Mouse (Mus musculus) thymus, postnatal 25 days (tissue): Measurements from ENCODE around the gene Bicdl2.

ENCODE experiments used
- DNase-seq: peaks from one replicate; pipeline ENCODE4 v3.0.0; 2022

The Bicdl2 gene

GRCm38 (mm10) chr17:23674271-23674952 lies 14.1 kb downstream of the Bicdl2 start:
- no peak for DNase-seq

GRCm38 (mm10) chr17:23675127-23675526 lies 14.8 kb downstream of the Bicdl2 start:
- DNase-seq: no peak

GRCm38 (mm10) chr17:23675564-23676281 lies 15.4 kb downstream of the Bicdl2 start:
- DNase-seq: no peak

GRCm38 (mm10) chr17:23676473-23677031 lies 16.2 kb downstream of the Bicdl2 start:
- DNase-seq: no peak

- DNase-seq: peak; percentile 91
Measured at GRCm38 (mm10) chr17:23677236-23677679, 17.0 kb downstream of the Bicdl2 start, which contains the start of gene Tnfrsf12a. Gene Tnfrsf12a (minus strand): TSS chr17:23677468.

GRCm38 (mm10) chr17:23679127-23679835 lies 19.0 kb downstream of the Bicdl2 start, which contains the start of gene Cldn6:
Gene Cldn6 (plus strand): TSS chr17:23679249.
- no peak for DNase-seq

- no peak for DNase-seq
Measured at GRCm38 (mm10) chr17:23680336-23680735, 20.0 kb downstream of the Bicdl2 start.

GRCm38 (mm10) chr17:23681086-23681485 lies 20.8 kb downstream of the Bicdl2 start:
- no peak for DNase-seq

GRCm38 (mm10) chr17:23682092-23682491 lies 21.8 kb downstream of the Bicdl2 start:
- no peak for DNase-seq

- no peak for DNase-seq
Measured at GRCm38 (mm10) chr17:23682530-23682929, 22.2 kb downstream of the Bicdl2 start.

- DNase-seq: no peak
Measured at GRCm38 (mm10) chr17:23683226-23683625, 22.9 kb downstream of the Bicdl2 start.

- no peak for DNase-seq
Measured at GRCm38 (mm10) chr17:23683856-23684672, 23.8 kb downstream of the Bicdl2 start, which contains the start of gene Cldn9. Gene Cldn9 (minus strand): TSS chr17:23684026.

GRCm38 (mm10) chr17:23694491-23694890 lies 34.2 kb downstream of the Bicdl2 start:
- no peak for DNase-seq

- DNase-seq: no peak
Measured at GRCm38 (mm10) chr17:23695801-23696200, 35.5 kb downstream of the Bicdl2 start.

GRCm38 (mm10) chr17:23699131-23700077 lies 39.1 kb downstream of the Bicdl2 start:
- DNase-seq: no peak

GRCm38 (mm10) chr17:23700079-23700478 lies 39.8 kb downstream of the Bicdl2 start:
- peak; percentile 79 for DNase-seq

GRCm38 (mm10) chr17:23703301-23703700 lies 43.0 kb downstream of the Bicdl2 start:
- no peak for DNase-seq

GRCm38 (mm10) chr17:23704741-23705140 lies 44.4 kb downstream of the Bicdl2 start:
- DNase-seq: no peak

GRCm38 (mm10) chr17:23705525-23706104 lies 45.3 kb downstream of the Bicdl2 start:
- DNase-seq: no peak

GRCm38 (mm10) chr17:23706212-23706611 lies 45.9 kb downstream of the Bicdl2 start:
- DNase-seq: peak; percentile 70

- no peak for DNase-seq
Measured at GRCm38 (mm10) chr17:23717003-23717402, 56.7 kb downstream of the Bicdl2 start.
